In genomic region chr7:136365318-136366211, GRCm38 (mm10) we compare ENCODE assay signal across 15 mouse cellular contexts.
DNase-seq lines count a peak whose midpoint lies in the region; ATAC-seq and TF ChIP-seq lines count a peak whose summit lies in the region.
"Had no signal": no experiment of that assay in that cellular context is flagged by ENCODE, and none has a peak within 500 bp of the region (broad histone marks: within the 10 kb centered on the region; RNA-seq: fewer than 3 reads in every experiment).

No protein-coding gene starts in this region.

- H3K4me3 ChIP-seq in kidney, postnatal 0 days (replicated peaks; ENCODE audit: low read depth, low read length): no peak overlapping the region
- no peak overlapping the region for H3K4me3 ChIP-seq in hindbrain, embryonic 15.5 days
- H3K4me3 ChIP-seq: embryonic facial prominence, embryonic 13.5 days had no signal

- no peaks in the 10 kb centered on the region for H3K9me3 ChIP-seq in kidney, postnatal 0 days (replicated peaks; ENCODE audit: low read length)
- H3K9me3 ChIP-seq in hindbrain, embryonic 15.5 days: no peaks in the 10 kb centered on the region
- H3K9me3 ChIP-seq: embryonic facial prominence, embryonic 13.5 days had no signal

- no peak overlapping the region for H3K9ac ChIP-seq in kidney, postnatal 0 days (ENCODE audit: low read depth, low read length)
- H3K9ac ChIP-seq in hindbrain, embryonic 15.5 days: no peak overlapping the region
- H3K9ac ChIP-seq: embryonic facial prominence, embryonic 13.5 days had no signal

- no peaks in the 10 kb centered on the region for H3K27me3 ChIP-seq in kidney, postnatal 0 days (ENCODE audit: insufficient read depth, low read length)
- H3K27me3 ChIP-seq in hindbrain, embryonic 15.5 days: no peaks in the 10 kb centered on the region
- H3K27me3 ChIP-seq: embryonic facial prominence, embryonic 13.5 days; Patski had no signal

- DNase-seq in cerebellum, adult 11 months: peak; percentile 16
- no peak for DNase-seq in cerebellum, postnatal 4 days (ENCODE audit: low spot score in 2 of 2)
- DNase-seq in kidney, postnatal 0 days (ENCODE audit: low spot score): peak; percentile 28
- DNase-seq in kidney, postnatal 10 days: no peak
- DNase-seq in cerebellum, adult 8-10 months: peak; percentile 6
- no peak for DNase-seq in testis, postnatal 10 days (ENCODE audit: low spot score)
- DNase-seq in gastrocnemius, postnatal 25 days: no peak
- DNase-seq: heart, adult 18-20 months; heart, postnatal 14 days; kidney, adult 11 months; lung, adult 18-20 months; right cerebral cortex, postnatal 14 days had no signal

- H3K4me1 ChIP-seq in kidney, postnatal 0 days (replicated peaks; ENCODE audit: insufficient read depth, low read length): no peaks in the 10 kb centered on the region
- H3K4me1 ChIP-seq in hindbrain, embryonic 15.5 days (replicated peaks): no peaks in the 10 kb centered on the region

- H3K36me3 ChIP-seq in kidney, postnatal 0 days (ENCODE audit: insufficient read depth, low read length): no peaks in the 10 kb centered on the region
- no peaks in the 10 kb centered on the region for H3K36me3 ChIP-seq in hindbrain, embryonic 15.5 days
- H3K36me3 ChIP-seq: embryonic facial prominence, embryonic 13.5 days had no signal

- no peak overlapping the region for H3K27ac ChIP-seq in kidney, postnatal 0 days
- no peak overlapping the region for H3K27ac ChIP-seq in hindbrain, embryonic 15.5 days (replicated peaks)
- H3K27ac ChIP-seq: embryonic facial prominence, embryonic 13.5 days had no signal

- no peak overlapping the region for H3K4me2 ChIP-seq in kidney, postnatal 0 days (ENCODE audit: low read length)
- no peak overlapping the region for H3K4me2 ChIP-seq in hindbrain, embryonic 15.5 days
- H3K4me2 ChIP-seq: embryonic facial prominence, embryonic 13.5 days had no signal

- no peak for ATAC-seq in kidney, postnatal 0 days (replicated peaks; ENCODE audit: low FRiP score, low read depth)
- ATAC-seq in hindbrain, embryonic 15.5 days (ENCODE audit: low FRiP score, low read depth): peak; percentile 61; the same call in 1 of the 2 replicates
- ATAC-seq: Patski had no signal

- TF ChIP-seq CTCF in kidney, postnatal 0 days (IDR thresholded peaks at IDR 0.05; ENCODE audit: low read depth): no peak

- 41% methylated on average over 7 of the region's 7 CpGs for WGBS in kidney, postnatal 0 days
- 35% methylated on average over 7 of the region's 7 CpGs for WGBS in hindbrain, embryonic 15.5 days

Comparison
In these comparisons a context has a peak if more than half of its experiments do, and no peak if none do; other contexts are left out.
1. DNase-seq: peak in cerebellum, adult 11 months (single experiment), kidney, postnatal 0 days (single experiment) and cerebellum, adult 8-10 months (single experiment); none in cerebellum, postnatal 4 days (0 of 2), kidney, postnatal 10 days (single experiment), testis, postnatal 10 days (single experiment) and gastrocnemius, postnatal 25 days (single experiment).